19 mouse cellular contexts compared by ENCODE assay signal in genomic region chr5:99720554-99720953, GRCm38 (mm10).
"Had no signal": no experiment of that assay in that cellular context is flagged by ENCODE, and none has a peak within 500 bp of the region (broad histone marks: within the 10 kb centered on the region; RNA-seq: fewer than 3 reads in every experiment).

No protein-coding gene starts in this region.

- H3K36me3 ChIP-seq: liver, embryonic 12.5 days; midbrain, embryonic 10.5 days; midbrain, embryonic 12.5 days; neural tube, embryonic 12.5 days; neural tube, embryonic 15.5 days had no signal

- H3K9me3 ChIP-seq: liver, embryonic 12.5 days; midbrain, embryonic 10.5 days; midbrain, embryonic 12.5 days; neural tube, embryonic 12.5 days; neural tube, embryonic 15.5 days had no signal

- ATAC-seq: liver, embryonic 12.5 days; midbrain, embryonic 16.5 days had no signal

- H3K27me3 ChIP-seq: neural tube, embryonic 12.5 days; neural tube, embryonic 15.5 days had no signal

- H3K27ac ChIP-seq: liver, embryonic 12.5 days; liver, embryonic 14.5 days; midbrain, embryonic 10.5 days; midbrain, embryonic 12.5 days; neural tube, embryonic 12.5 days; neural tube, embryonic 15.5 days had no signal

- DNase-seq: lung, postnatal 10 days; lung, postnatal 4 days; midbrain, embryonic 14.5 days; retina, postnatal 1 day; right cerebral cortex, adult 18-20 months; right cerebral cortex, postnatal 25 days; right cerebral cortex, postnatal 4 days; spleen, adult 18-20 months; thymus, adult 18-20 months; thymus, postnatal 14 days; thymus, postnatal 36 days had no signal

- H3K4me3 ChIP-seq: liver, embryonic 12.5 days; midbrain, embryonic 10.5 days; midbrain, embryonic 12.5 days; myocyte; neural tube, embryonic 12.5 days; neural tube, embryonic 15.5 days had no signal

- H3K4me2 ChIP-seq: liver, embryonic 12.5 days; midbrain, embryonic 12.5 days; neural tube, embryonic 12.5 days; neural tube, embryonic 15.5 days had no signal

- H3K9ac ChIP-seq: liver, embryonic 12.5 days; liver, embryonic 14.5 days; midbrain, embryonic 12.5 days; neural tube, embryonic 12.5 days; neural tube, embryonic 15.5 days had no signal

- H3K4me1 ChIP-seq: liver, embryonic 12.5 days had no signal
